Mouse (Mus musculus) lung, adult 2 months (tissue): Measurements from ENCODE around the gene Gns. TPM values are rescaled to one million over a fixed set of nuclear protein-coding genes. Genes with fewer than 3 reads are reported as not detected.

Experiments used
- DNase-seq: peaks from one replicate; pipeline ENCODE4 v3.0.0; 2022
- H3K4me1 ChIP-seq: fragments of 200-500 bp; 2 replicates; pipeline ENCODE4 v1.6.1; 2011; ENCODE audit warnings: low read length; ENCODE audit not compliant: control insufficient read depth, insufficient read depth
- H3K4me3 ChIP-seq: fragments of 200-500 bp; replicated peaks from 2 replicates; pipeline ENCODE3; 2011; ENCODE audit warnings: low read depth, mild to moderate bottlenecking, control low read depth, low read length; ENCODE audit errors: extremely low read depth
- CTCF ChIP-seq: fragments of 200-500 bp; IDR thresholded peaks from 2 replicates; pipeline ENCODE4 v1.5.1; 2011; ENCODE audit warnings: mild to moderate bottlenecking, low read length, control low read depth; ENCODE audit not compliant: insufficient read depth
- POLR2A ChIP-seq: fragments of 200-500 bp; IDR thresholded peaks from 2 replicates; pipeline ENCODE4 v1.6.1; 2011; ENCODE audit warnings: low read depth, mild to moderate bottlenecking, control low read depth, low read length, borderline replicate concordance; ENCODE audit errors: extremely low read depth
- WGBS: fragments of 180-500 bp; shearing (Covaris S2); methylation state at CpG from one replicate; pipeline ENCODE4 v1.1.7; 2018; 5-methylcytosine and 5-hydroxymethylcytosine counted together
- polyA plus RNA-seq: library from polyadenylated mRNA; depleted of rRNA; stranded (reverse); fragments of >200 nt; gene quantifications from 2 replicates; pipeline ENCODE4 v1.2.3, GENCODE M21; 2012

The Gns gene
- polyA plus RNA-seq, 1 experiment: 149 TPM

- Histone ChIP-seq H3K4me3 (no peak overlapping the region), H3K4me1 (no peaks in the 10 kb centered on the region)
- no peak for TF ChIP-seq CTCF
- TF ChIP-seq POLR2A: no peak
- DNase-seq: peak; percentile 38
- WGBS: 63% methylated on average over 20 of the region's 20 CpGs
These were observed 30.8 kb downstream of the Gns start for GRCm38 (mm10) chr10:121395542-121396176.

- TF ChIP-seq POLR2A (no peak), CTCF (no peak)
- WGBS: 74% methylated on average over 7 of the region's 7 CpGs
- Histone ChIP-seq H3K4me1 (no peaks in the 10 kb centered on the region), H3K4me3 (no peak overlapping the region)
- no peak for DNase-seq
These were observed 33.7 kb downstream of the Gns start for GRCm38 (mm10) chr10:121398599-121398998.

- no peaks in the 10 kb centered on the region for H3K4me1 ChIP-seq
- DNase-seq: no peak
- no peak for TF ChIP-seq POLR2A
- no peak for TF ChIP-seq CTCF
- WGBS: 45% methylated on average over 7 of the region's 7 CpGs
- no peak overlapping the region for H3K4me3 ChIP-seq
These were observed 36.1 kb downstream of the Gns start for GRCm38 (mm10) chr10:121401005-121401404.

GRCm38 (mm10) chr10:121403104-121403503 lies 38.2 kb downstream of the Gns start:
- no peak for DNase-seq
- no peaks in the 10 kb centered on the region for H3K4me1 ChIP-seq
- no peak overlapping the region for H3K4me3 ChIP-seq
- 68% methylated on average over 9 of the region's 9 CpGs for WGBS
- TF ChIP-seq POLR2A (no peak), CTCF (no peak)

GRCm38 (mm10) chr10:121403946-121404345 lies 39.1 kb downstream of the Gns start:
- no peak for TF ChIP-seq POLR2A
- no peak for TF ChIP-seq CTCF
- 68% methylated on average over 6 of the region's 9 CpGs for WGBS
- DNase-seq: no peak
- no peaks in the 10 kb centered on the region for H3K4me1 ChIP-seq
- no peak overlapping the region for H3K4me3 ChIP-seq

GRCm38 (mm10) chr10:121409717-121410116 lies 44.8 kb downstream of the Gns start:
- WGBS: 51% methylated on average over 7 of the region's 7 CpGs
- peak; percentile 59 for DNase-seq
- TF ChIP-seq POLR2A: no peak
- peak; percentile 74 for TF ChIP-seq CTCF
- Histone ChIP-seq H3K4me1 (0 out of 2 replicates have a peak, but pooled peaks cover 7% of the 10 kb centered on the region), H3K4me3 (no peak overlapping the region)

GRCm38 (mm10) chr10:121411721-121412455 lies 47.0 kb downstream of the Gns start:
- DNase-seq: no peak
- WGBS: 83% methylated on average over 11 of the region's 11 CpGs
- no peak for TF ChIP-seq POLR2A
- TF ChIP-seq CTCF: no peak
- Histone ChIP-seq H3K4me1 (0 out of 2 replicates have a peak, but pooled peaks cover 7% of the 10 kb centered on the region), H3K4me3 (no peak overlapping the region)

- TF ChIP-seq POLR2A (no peak), CTCF (no peak)
- H3K4me3 ChIP-seq: no peak overlapping the region
- 59% methylated on average over 17 of the region's 17 CpGs for WGBS
- no peak for DNase-seq
- H3K4me1 ChIP-seq: 0 out of 2 replicates have a peak, but pooled peaks cover 7% of the 10 kb centered on the region
These were observed 47.9 kb downstream of the Gns start for GRCm38 (mm10) chr10:121412824-121413223.

GRCm38 (mm10) chr10:121414127-121414526 lies 49.2 kb downstream of the Gns start:
- Histone ChIP-seq H3K4me1 (peaks cover 14% of the 10 kb centered on the region), H3K4me3 (no peak overlapping the region)
- 84% methylated on average over 13 of the region's 13 CpGs for WGBS
- no peak for TF ChIP-seq CTCF
- no peak for TF ChIP-seq POLR2A
- no peak for DNase-seq

- H3K4me1 ChIP-seq: peaks cover 48% of the 10 kb centered on the region
- H3K4me3 ChIP-seq: no peak overlapping the region
- TF ChIP-seq POLR2A: no peak
- TF ChIP-seq CTCF: no peak
- DNase-seq: no peak
- 64% methylated on average over 14 of the region's 14 CpGs for WGBS
These were observed 53.9 kb downstream of the Gns start for GRCm38 (mm10) chr10:121418835-121419234.
